Mouse (Mus musculus): ENCODE results near the gene Kcnn1. TPM values are rescaled to one million over a fixed set of nuclear protein-coding genes. Genes with fewer than 3 reads are reported as not detected.

Kcnn1 gene
- polyA plus RNA-seq, 1 experiment from 2014 or later = 26.9 TPM

Small RNA genes within 50 kb of the gene (microRNA-seq; reads per million reads assigned to microRNA genes)
- gene Mir7067 (1.4 reads per million), gene Mir7240 (0.62 reads per million)

Other genes with a start within 250 kb of the Kcnn1 start
- 1.1 and 1.2 TPM in 2 replicates for gene Lrrc25, start 247.1 kb downstream of the Kcnn1 start, polyA plus RNA-seq (2015; fragmentation: Nextera tagmentation; extraction: Ambion mirVana)
- 0.30 TPM in 1 of 2 replicates, not detected in the other for gene Gdf15, start 230.8 kb downstream of the Kcnn1 start, polyA plus RNA-seq (2015; fragmentation: Nextera tagmentation; extraction: Ambion mirVana)
- 87.5 and 99.4 TPM in 2 replicates for gene Pgpep1, start 202.9 kb downstream of the Kcnn1 start, polyA plus RNA-seq (2015; fragmentation: Nextera tagmentation; extraction: Ambion mirVana)
- 176 and 201 TPM in 2 replicates for gene Lsm4, start 190.0 kb downstream of the Kcnn1 start, polyA plus RNA-seq (2015; fragmentation: Nextera tagmentation; extraction: Ambion mirVana)
- 65.1 and 97.7 TPM in 2 replicates for gene Jund, start 164.3 kb downstream of the Kcnn1 start, polyA plus RNA-seq (2015; fragmentation: Nextera tagmentation; extraction: Ambion mirVana)
- 0.07 and 0.08 TPM in 2 replicates for gene Iqcn, start 159.8 kb downstream of the Kcnn1 start, polyA plus RNA-seq (2015; fragmentation: Nextera tagmentation; extraction: Ambion mirVana)
- gene Gm3336, start 144.7 kb downstream of the Kcnn1 start, polyA plus RNA-seq (2015; fragmentation: Nextera tagmentation; extraction: Ambion mirVana) = not detected in 2 replicates
- gene Pde4c, start 139.5 kb downstream of the Kcnn1 start, polyA plus RNA-seq (2015; fragmentation: Nextera tagmentation; extraction: Ambion mirVana) = 0.15 and 0.28 TPM in 2 replicates
- 261 and 275 TPM in 2 replicates for gene Rab3a, start 108.6 kb downstream of the Kcnn1 start, polyA plus RNA-seq (2015; fragmentation: Nextera tagmentation; extraction: Ambion mirVana)
- 36.2 and 38.4 TPM in 2 replicates for gene Mpv17l2, start 102.3 kb downstream of the Kcnn1 start, polyA plus RNA-seq (2015; fragmentation: Nextera tagmentation; extraction: Ambion mirVana)
- 78.9 and 87.2 TPM in 2 replicates for gene Pik3r2, start 86.5 kb downstream of the Kcnn1 start, polyA plus RNA-seq (2015; fragmentation: Nextera tagmentation; extraction: Ambion mirVana)
- 14.6 and 18.3 TPM in 2 replicates for gene Mast3, start 58.2 kb downstream of the Kcnn1 start, polyA plus RNA-seq (2015; fragmentation: Nextera tagmentation; extraction: Ambion mirVana)
- not detected in 2 replicates for gene Il12rb1, start 54.8 kb downstream of the Kcnn1 start, polyA plus RNA-seq (2015; fragmentation: Nextera tagmentation; extraction: Ambion mirVana)
- gene Arrdc2, start 23.5 kb downstream of the Kcnn1 start, polyA plus RNA-seq (2015; fragmentation: Nextera tagmentation; extraction: Ambion mirVana) = 7.7 and 10.5 TPM in 2 replicates
- gene Ccdc124, start 10.7 kb upstream of the Kcnn1 start, polyA plus RNA-seq (2015; fragmentation: Nextera tagmentation; extraction: Ambion mirVana) = 160 TPM in 2 replicates
- 0.67 and 0.73 TPM in 2 replicates for gene Slc5a5, start 29.5 kb upstream of the Kcnn1 start, polyA plus RNA-seq (2015; fragmentation: Nextera tagmentation; extraction: Ambion mirVana)
- gene Rpl18a, start 34.2 kb upstream of the Kcnn1 start, polyA plus RNA-seq (2015; fragmentation: Nextera tagmentation; extraction: Ambion mirVana) = 2,682 and 2,717 TPM in 2 replicates
- 61.0 and 62.5 TPM in 2 replicates for gene Map1s, start 42.7 kb upstream of the Kcnn1 start, polyA plus RNA-seq (2015; fragmentation: Nextera tagmentation; extraction: Ambion mirVana)